Mouse (Mus musculus): ENCODE results near the gene Pear1. TPM values are rescaled to one million over a fixed set of nuclear protein-coding genes. Genes with fewer than 3 reads are reported as not detected.

Pear1 gene
- total and polyA plus RNA-seq, 3 experiments = 0.20 to 1.2 (median 0.46) TPM

- 0 out of 2 replicates have a peak, but pooled peaks have one; percentile 41 for TF ChIP-seq IRF4 (IDR thresholded peaks at IDR 0.05; ENCODE audit: low read depth, low read length)
- no peak for TF ChIP-seq ETS1 (conservative IDR thresholded peaks at IDR 0.05; ENCODE audit: low read depth, low read length)
- no peak for TF ChIP-seq ZNF384 (IDR thresholded peaks at IDR 0.05; ENCODE audit: low read depth, low read length)
- TF ChIP-seq POLR2AphosphoS2 (IDR thresholded peaks at IDR 0.05; ENCODE audit: low read depth, low read length) = no peak
Measured at GRCm38 (mm10) chr3:87859813-87860212, 35.7 kb upstream of the Pear1 start (continued).

- dilution Hi-C loops (cut with MboI; ENCODE audit: extremely low pct_ligation_motif_present, extremely low pct_unique_long_range_greater_than_20kb, low sequenced_read_pairs) = no loop called here
- no peak for DNase-seq (ENCODE audit: extremely low read depth)
- no peaks in the 10 kb centered on the region for H3K79me2 ChIP-seq (replicated peaks; ENCODE audit: control insufficient read depth, extremely low read depth, insufficient read depth, poor library complexity, severe bottlenecking)
Measured at GRCm38 (mm10) chr3:87857666-87858065, 33.6 kb upstream of the Pear1 start.

GRCm38 (mm10) chr3:87855936-87856335, 31.8 kb upstream of the Pear1 start:
- Histone ChIP-seq H3K9me3 (replicated peaks; ENCODE audit: low read length) (no peaks in the 10 kb centered on the region), H3K27me3 (replicated peaks) (no peaks in the 10 kb centered on the region), H3K79me2 (replicated peaks; ENCODE audit: control insufficient read depth, extremely low read depth, insufficient read depth, poor library complexity, severe bottlenecking) (no peaks in the 10 kb centered on the region), H3K4me2 (ENCODE audit: insufficient read depth, low read depth, poor library complexity, severe bottlenecking) (no peak overlapping the region), H3K9ac (ENCODE audit: insufficient read depth, low read depth) (no peak overlapping the region), H3K27ac (ENCODE audit: insufficient read depth, low read depth) (no peak overlapping the region), H3K36me3 (replicated peaks in 1 of 2; ENCODE audit: control insufficient read depth in 1 of 2, insufficient read depth in 1 of 2, low read length in 1 of 2) (peaks cover 66 to 99% of the 10 kb centered on the region in 2 experiments), H3K4me3 (replicated peaks in 1 of 3; ENCODE audit: low read depth in 2 of 3, low read length in 2 of 3, poor library complexity in 1 of 3) (no peak overlapping the region), H3K4me1 (ENCODE audit: control insufficient read depth in 1 of 2, insufficient read depth in 2 of 2) (peaks cover 0 to 19% of the 10 kb centered on the region in 2 experiments; a peak in 2 of 4 replicates)
- TF ChIP-seq GABPA (IDR thresholded peaks at IDR 0.05; ENCODE audit: insufficient replicate concordance, low read depth, low read length) = no peak
- TF ChIP-seq POLR2AphosphoS2 (IDR thresholded peaks at IDR 0.05; ENCODE audit: low read depth, low read length) = no peak
- no peak for TF ChIP-seq ELF1 (IDR thresholded peaks at IDR 0.05; ENCODE audit: low read depth, low read length)
- TF ChIP-seq ZKSCAN1 (IDR thresholded peaks at IDR 0.05; ENCODE audit: borderline replicate concordance, low read depth, low read length) = no peak
- no peak for TF ChIP-seq MAFK (IDR thresholded peaks at IDR 0.05; ENCODE audit: insufficient replicate concordance, low read length)
- TF ChIP-seq CTCF (conservative IDR thresholded peaks at IDR 0.05 in 1 of 2, IDR thresholded peaks at IDR 0.05 in 1 of 2; ENCODE audit: low read depth in 2 of 2, low read length in 2 of 2) = no peak
- no peak for TF ChIP-seq MAX (IDR thresholded peaks at IDR 0.05; ENCODE audit: low read length)
- no peak for TF ChIP-seq POLR2A (IDR thresholded peaks at IDR 0.05; ENCODE audit: low read depth, low read length)
- no peak for TF ChIP-seq BHLHE40 (IDR thresholded peaks at IDR 0.05; ENCODE audit: low read depth, low read length)
- TF ChIP-seq MAZ (IDR thresholded peaks at IDR 0.05; ENCODE audit: low read depth, low read length) = no peak
- TF ChIP-seq RAD21 (IDR thresholded peaks at IDR 0.05; ENCODE audit: low read depth, low read length) = no peak
- in situ Hi-C loops (cut with MboI; ENCODE audit: low pct_ligation_motif_present, low pct_unique_long_range_greater_than_20kb, low sequenced_read_pairs) = loop anchor here (5.0 kb wide), 1 partner anchor 39 kb away; no protein-coding TSS in a partner anchor
- no peak for DNase-seq (ENCODE audit: extremely low read depth)
- dilution Hi-C loops (cut with MboI; ENCODE audit: extremely low pct_ligation_motif_present, extremely low pct_unique_long_range_greater_than_20kb, low sequenced_read_pairs) = no loop called here

More at GRCm38 (mm10) chr3:87857666-87858065, 33.6 kb upstream of the Pear1 start:
- H3K4me3 ChIP-seq (replicated peaks in 1 of 3; ENCODE audit: low read depth in 2 of 3, low read length in 2 of 3, poor library complexity in 1 of 3) = no peak overlapping the region
- no peaks in the 10 kb centered on the region for H3K27me3 ChIP-seq (replicated peaks)
- TF ChIP-seq MYC (IDR thresholded peaks at IDR 0.05; ENCODE audit: low read depth, low read length) = no peak
- no peak for TF ChIP-seq SMC3 (IDR thresholded peaks at IDR 0.05; ENCODE audit: low read depth, low read length)
- no peak for TF ChIP-seq EP300 (IDR thresholded peaks at IDR 0.05; ENCODE audit: low read length)
- TF ChIP-seq ZMIZ1 (IDR thresholded peaks at IDR 0.05; ENCODE audit: low read depth, low read length) = no peak
- TF ChIP-seq NELFE (IDR thresholded peaks at IDR 0.05; ENCODE audit: low read depth, low read length) = no peak
- no peak for TF ChIP-seq ZC3H11A (IDR thresholded peaks at IDR 0.05; ENCODE audit: low read depth, low read length)
- no peak for TF ChIP-seq ELF1 (IDR thresholded peaks at IDR 0.05; ENCODE audit: low read depth, low read length)
- no peak for TF ChIP-seq POLR2AphosphoS2 (IDR thresholded peaks at IDR 0.05; ENCODE audit: low read depth, low read length)
- no peak for TF ChIP-seq NRF1 (IDR thresholded peaks at IDR 0.05; ENCODE audit: low read depth, low read length)
- peaks cover 0 to 4% of the 10 kb centered on the region in 2 experiments; a peak in 1 of 4 replicates for H3K4me1 ChIP-seq (ENCODE audit: control insufficient read depth in 1 of 2, insufficient read depth in 2 of 2)
- peaks cover 68 to 97% of the 10 kb centered on the region in 2 experiments for H3K36me3 ChIP-seq (replicated peaks in 1 of 2; ENCODE audit: control insufficient read depth in 1 of 2, insufficient read depth in 1 of 2, low read length in 1 of 2)
- no peak overlapping the region for H3K9ac ChIP-seq (ENCODE audit: insufficient read depth, low read depth)
- in situ Hi-C loops (cut with MboI; ENCODE audit: low pct_ligation_motif_present, low pct_unique_long_range_greater_than_20kb, low sequenced_read_pairs) = loop anchor here (5.0 kb wide), 1 partner anchor 40 kb away; no protein-coding TSS in a partner anchor
- no peaks in the 10 kb centered on the region for H3K9me3 ChIP-seq (replicated peaks; ENCODE audit: low read length)
- no peak overlapping the region for H3K4me2 ChIP-seq (ENCODE audit: insufficient read depth, low read depth, poor library complexity, severe bottlenecking)
- H3K27ac ChIP-seq (ENCODE audit: insufficient read depth, low read depth) = no peak overlapping the region

All from CH12.LX (cell line).